13 mouse cellular contexts compared by ENCODE assay signal in genomic region chr2:153582876-153583585, GRCm38 (mm10). TPM values are rescaled to one million over a fixed set of nuclear protein-coding genes. Genes with fewer than 3 reads are reported as not detected.
A peak's percentile ranks its signal among the peaks of the same experiment; 100 is the strongest.
DNase-seq lines count a peak whose midpoint lies in the region; ATAC-seq lines count a peak whose summit lies in the region.
"Had no signal": no experiment of that assay in that cellular context is flagged by ENCODE, and none has a peak within 500 bp of the region (broad histone marks: within the 10 kb centered on the region; RNA-seq: fewer than 3 reads in every experiment).

No protein-coding gene starts in this region.

- ATAC-seq in erythroblast, adult 5-6 weeks (replicated peaks; ENCODE audit: low FRiP score, poor library complexity, severe bottlenecking): no peak
- peak; percentile 55 for ATAC-seq in intestine, embryonic 16.5 days
- peak; percentile 26 for ATAC-seq in megakaryocyte progenitor cell, adult 5-6 weeks (replicated peaks; ENCODE audit: poor library complexity)
- ATAC-seq in monocyte, adult 5-6 weeks (replicated peaks; ENCODE audit: insufficient number of reproducible peaks, low FRiP score, low TSS enrichment, poor library complexity, severe bottlenecking): no peak
- ATAC-seq: midbrain, embryonic 15.5 days; Patski had no signal

- no peaks in the 10 kb centered on the region for H3K27me3 ChIP-seq in erythroblast, embryonic 14.5 days (ENCODE audit: control insufficient read depth)
- no peaks in the 10 kb centered on the region for H3K27me3 ChIP-seq in intestine, embryonic 16.5 days (replicated peaks; ENCODE audit: control insufficient read depth, insufficient read depth, low read length)
- H3K27me3 ChIP-seq: embryonic facial prominence, embryonic 15.5 days; midbrain, embryonic 15.5 days; Patski had no signal

- intact Hi-C loops in left cerebral cortex, postnatal 4 days (cut with DNase I): no loop called here

- H3K9ac ChIP-seq in intestine, embryonic 16.5 days (ENCODE audit: low read depth, low read length): peak overlapping the region; percentile 32; the same call in 1 of the 2 replicates
- H3K9ac ChIP-seq: embryonic facial prominence, embryonic 15.5 days; midbrain, embryonic 15.5 days had no signal

- H3K9me3 ChIP-seq in erythroblast, embryonic 14.5 days (ENCODE audit: control insufficient read depth, low read length): no peaks in the 10 kb centered on the region
- H3K9me3 ChIP-seq in intestine, embryonic 16.5 days (ENCODE audit: control insufficient read depth, low read length): no peaks in the 10 kb centered on the region
- H3K9me3 ChIP-seq: embryonic facial prominence, embryonic 15.5 days; midbrain, embryonic 15.5 days had no signal

- 45% methylated on average over 15 of the region's 15 CpGs for WGBS in intestine, embryonic 16.5 days

- peak overlapping the region; percentile 17; the same call in 1 of the 2 replicates for H3K4me2 ChIP-seq in intestine, embryonic 16.5 days (ENCODE audit: low read depth, low read length)
- H3K4me2 ChIP-seq: embryonic facial prominence, embryonic 15.5 days; midbrain, embryonic 15.5 days had no signal

- peak overlapping the region; percentile 61 for H3K4me3 ChIP-seq in erythroblast, embryonic 14.5 days (replicated peaks)
- no peak overlapping the region; the same call in 1 of the 2 replicates for H3K4me3 ChIP-seq in intestine, embryonic 16.5 days (ENCODE audit: low read length)
- H3K4me3 ChIP-seq: embryonic facial prominence, embryonic 15.5 days; midbrain, embryonic 15.5 days had no signal

- DNase-seq in kidney, postnatal 36 days: peak; percentile 30 to 36
- no peak for DNase-seq in kidney, postnatal 10 days
- no peak for DNase-seq in left cerebral cortex, postnatal 4 days
- DNase-seq: cerebellum, adult 9-11 months; lung, adult 2 months had no signal

- H3K4me1 ChIP-seq in erythroblast, embryonic 14.5 days (ENCODE audit: control insufficient read depth): peaks cover 75% of the 10 kb centered on the region
- H3K4me1 ChIP-seq in intestine, embryonic 16.5 days (ENCODE audit: control insufficient read depth, insufficient read depth, low read length): peaks cover 30% of the 10 kb centered on the region

- H3K36me3 ChIP-seq in erythroblast, embryonic 14.5 days (ENCODE audit: control insufficient read depth): no peaks in the 10 kb centered on the region; the same call in 1 of the 2 replicates
- no peaks in the 10 kb centered on the region for H3K36me3 ChIP-seq in intestine, embryonic 16.5 days (ENCODE audit: control insufficient read depth, insufficient read depth, low read length)
- H3K36me3 ChIP-seq: embryonic facial prominence, embryonic 15.5 days; midbrain, embryonic 15.5 days had no signal

- peak overlapping the region; percentile 58 for H3K27ac ChIP-seq in intestine, embryonic 16.5 days (ENCODE audit: low read length)
- H3K27ac ChIP-seq: embryonic facial prominence, embryonic 15.5 days; midbrain, embryonic 15.5 days had no signal

RNA-seq across cellular contexts. Expression of gene Commd7, which starts 49.5 kb away (rescaled TPM):
- 0.38 TPM in 2 replicates for polyA plus RNA-seq in erythroblast, embryonic 14.5 days (2012)
- 9.2 and 18.8 TPM in 2 replicates for total RNA-seq in erythroblast, adult 5-6 weeks (2015; ENCODE audit: low replicate concordance)
- total RNA-seq in erythroblast, adult 5-6 weeks (2017; ENCODE audit: low replicate concordance): 2.4 and 4.3 TPM in 2 replicates
- polyA plus RNA-seq in intestine, embryonic 16.5 days (2015; fragmentation: Nextera tagmentation; extraction: Ambion mirVana): 84.5 and 88.4 TPM in 2 replicates
- 37.2 and 45.9 TPM in 2 replicates for total RNA-seq in megakaryocyte progenitor cell, adult 5-6 weeks (2015)
- total RNA-seq in megakaryocyte progenitor cell, adult 5-6 weeks (2017): 32.2 and 43.8 TPM in 2 replicates
- 10 to 100 TPM; 48.2 to 50.9 TPM for total RNA-seq in left cerebral cortex, postnatal 4 days (2021)
- 32.5 to 55.1 TPM (median 32.6 TPM) in 3 replicates for total RNA-seq in monocyte, adult 5-6 weeks (2017)

RNA-seq across cellular contexts. Expression of gene Nol4l, which starts 53.3 kb away (rescaled TPM):
- polyA plus RNA-seq in erythroblast, embryonic 14.5 days (2012): 0.99 and 1.1 TPM in 2 replicates
- 2.7 and 6.1 TPM in 2 replicates for total RNA-seq in erythroblast, adult 5-6 weeks (2015; ENCODE audit: low replicate concordance)
- 1.8 and 4.3 TPM in 2 replicates for total RNA-seq in erythroblast, adult 5-6 weeks (2017; ENCODE audit: low replicate concordance)
- polyA plus RNA-seq in intestine, embryonic 16.5 days (2015; fragmentation: Nextera tagmentation; extraction: Ambion mirVana): 28.6 and 34.2 TPM in 2 replicates
- total RNA-seq in megakaryocyte progenitor cell, adult 5-6 weeks (2015): 3.0 and 4.4 TPM in 2 replicates
- 1.4 and 3.7 TPM in 2 replicates for total RNA-seq in megakaryocyte progenitor cell, adult 5-6 weeks (2017)
- 100 to 1,000 TPM; 111 to 122 TPM for total RNA-seq in left cerebral cortex, postnatal 4 days (2021)
- 1.3 to 3.7 TPM (median 1.4 TPM) in 3 replicates for total RNA-seq in monocyte, adult 5-6 weeks (2017)

Comparison
In these comparisons a context has a peak if more than half of its experiments do, and no peak if none do; other contexts are left out.
1. DNase-seq: peak in kidney, postnatal 36 days (2 of 2); none in kidney, postnatal 10 days (single experiment) and left cerebral cortex, postnatal 4 days (single experiment).
2. ATAC-seq: peak in intestine, embryonic 16.5 days (single experiment) and megakaryocyte progenitor cell, adult 5-6 weeks (single experiment); none in erythroblast, adult 5-6 weeks (single experiment) and monocyte, adult 5-6 weeks (single experiment).
3. RNA of gene Nol4l, which starts 53.3 kb away (total RNA-seq): 111 to 122 TPM in left cerebral cortex, postnatal 4 days; 1.8 to 6.1 TPM in erythroblast, adult 5-6 weeks, 1.4 to 4.4 TPM in megakaryocyte progenitor cell, adult 5-6 weeks and 1.3 to 3.7 TPM in monocyte, adult 5-6 weeks; every median in the first group is over 10 times any median in the second.